Mouse (Mus musculus) testis, postnatal 10 days (tissue): ENCODE measurements around the gene B3gat2.

Experiments used
- DNase-seq: peaks from one replicate; pipeline ENCODE4 v3.0.0; 2021; ENCODE audit warnings: low spot score

Gene B3gat2

DNA sequence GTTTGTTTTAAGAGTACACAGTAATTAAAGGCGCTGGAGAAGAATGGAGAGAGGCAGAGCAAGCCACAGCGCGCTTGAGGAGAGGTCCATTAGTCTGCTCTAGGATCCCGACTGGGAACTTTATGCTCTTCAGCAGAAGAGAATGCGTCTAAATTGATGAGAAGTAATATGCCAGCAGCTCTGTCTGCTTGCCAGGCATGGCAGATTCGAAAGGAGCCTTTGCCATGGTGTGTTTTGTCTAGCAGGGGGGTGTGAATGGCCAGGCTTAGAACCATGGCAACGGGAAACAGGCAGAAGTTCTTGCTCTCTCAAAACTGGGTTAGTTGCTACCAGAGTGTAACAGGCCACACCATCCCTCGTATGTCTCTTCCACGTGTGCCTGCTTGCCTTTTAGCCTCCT is 73.3 kb downstream of the B3gat2 start:
- no peak for DNase-seq

DNA sequence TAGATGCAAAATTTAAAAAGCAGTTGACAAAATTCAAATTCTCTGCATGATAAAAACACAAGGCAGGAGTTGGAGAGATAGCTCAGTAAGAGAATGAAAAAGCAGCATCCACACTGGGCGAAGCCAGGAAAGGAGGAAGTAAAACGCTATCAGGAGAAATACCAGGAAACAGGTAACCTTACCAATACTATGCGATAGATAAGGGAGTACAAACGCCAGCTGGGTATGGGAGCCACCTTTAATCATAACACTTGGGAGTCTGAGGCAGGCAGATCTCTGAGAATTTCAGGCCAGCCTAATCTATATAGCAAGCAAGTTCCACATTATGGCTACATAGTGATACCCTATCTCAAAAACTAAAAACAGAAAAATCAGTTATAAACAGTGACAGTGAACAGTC is 75.1 kb downstream of the B3gat2 start:
- DNase-seq, result no peak

- no peak for DNase-seq
Measured at GRCm38 (mm10) chr1:23840924-23841323, 79.4 kb downstream of the B3gat2 start.

- no peak for DNase-seq
Measured at GRCm38 (mm10) chr1:23842629-23843028, 81.1 kb downstream of the B3gat2 start.

DNA sequence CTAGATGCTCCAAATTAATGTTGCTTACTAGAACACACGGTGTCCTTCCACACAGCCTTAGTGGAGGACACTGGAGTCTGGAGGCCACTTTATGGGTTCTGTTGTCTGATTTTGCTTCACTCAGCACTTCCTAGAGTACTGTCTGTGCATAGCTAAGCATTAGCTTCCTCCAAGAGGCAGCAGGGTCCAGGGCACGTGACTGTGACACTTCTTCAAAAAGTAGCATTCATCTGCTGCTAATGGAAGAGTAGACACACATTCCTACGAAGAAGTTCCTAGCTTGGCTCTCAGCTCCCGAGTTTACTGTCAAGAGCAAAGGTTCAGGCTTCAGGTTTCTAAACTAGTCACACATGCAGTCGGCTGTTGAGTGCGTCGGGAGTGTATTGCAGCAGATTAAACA is 82.2 kb downstream of the B3gat2 start:
- no peak for DNase-seq

DNA sequence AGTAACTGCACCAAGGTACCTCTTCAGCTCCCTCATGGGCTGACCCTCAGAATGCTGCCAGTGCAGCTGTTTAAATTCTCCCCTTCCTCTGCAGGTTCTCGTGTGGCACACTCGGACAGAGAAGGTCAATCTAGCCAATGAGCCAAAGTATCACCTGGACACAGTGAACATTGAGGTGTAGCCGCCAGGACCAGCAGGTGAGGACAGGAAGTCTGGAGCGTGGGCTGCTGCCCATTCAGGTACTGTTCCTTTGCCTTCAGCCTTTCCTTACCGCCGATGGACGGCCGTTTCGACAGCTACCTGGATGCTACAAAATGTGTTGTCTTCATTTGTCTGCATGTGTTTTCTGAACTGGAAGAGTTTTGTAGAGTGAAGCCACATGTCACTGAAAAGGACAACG is 83.5 kb downstream of the B3gat2 start:
- no peak for DNase-seq

DNA sequence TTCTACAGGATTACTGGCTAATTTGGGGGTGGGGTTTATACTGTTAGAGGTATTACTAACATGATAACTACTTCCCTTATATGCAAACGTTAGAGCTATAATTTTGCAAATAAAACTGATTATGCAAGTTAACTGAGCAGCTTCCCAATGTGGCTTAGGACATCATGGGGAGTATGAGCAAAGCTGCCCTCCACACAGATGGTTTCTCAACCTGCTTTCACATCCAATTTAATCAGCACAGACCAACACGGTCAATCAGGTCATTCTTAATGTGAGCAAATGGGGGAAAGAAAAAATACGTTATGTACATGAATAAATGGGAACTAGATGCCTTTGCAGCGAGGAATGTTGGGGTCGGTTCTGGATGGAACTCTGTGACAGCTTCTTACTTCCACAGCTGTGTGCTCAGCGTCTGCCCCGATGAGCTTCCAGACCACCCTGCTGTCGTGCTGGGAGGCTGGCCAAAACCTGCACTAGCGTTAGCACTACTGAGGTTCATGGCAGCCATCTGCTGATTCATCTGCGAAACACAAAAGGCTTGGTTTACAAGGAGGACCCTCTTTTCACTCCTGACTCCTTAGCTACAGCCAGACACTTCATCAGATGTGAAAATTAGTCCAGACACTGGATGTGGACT is 84.6 kb downstream of the B3gat2 start:
- DNase-seq, result no peak

DNA sequence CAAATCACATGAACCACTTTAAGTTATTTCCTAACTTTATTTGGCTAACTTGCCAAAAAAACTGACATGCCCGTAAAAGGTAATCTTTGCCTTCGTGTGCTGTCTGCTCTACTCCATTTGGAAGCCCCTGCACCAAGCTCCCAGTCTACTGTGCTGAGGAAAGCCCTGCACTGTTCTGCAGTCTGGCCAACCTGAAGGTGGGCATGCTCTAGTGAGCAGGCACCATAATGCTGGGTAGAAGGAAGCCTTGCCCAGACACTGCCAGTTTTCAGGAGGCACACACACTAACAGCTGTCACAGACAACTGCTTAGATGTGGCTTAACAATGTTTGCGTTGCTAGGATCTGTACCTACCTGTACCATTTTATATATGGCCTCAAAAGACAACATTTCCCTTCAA is 94.1 kb downstream of the B3gat2 start:
- DNase-seq, result no peak

GRCm38 (mm10) chr1:23860944-23861343 is 99.4 kb downstream of the B3gat2 start:
- DNase-seq, result no peak

DNA sequence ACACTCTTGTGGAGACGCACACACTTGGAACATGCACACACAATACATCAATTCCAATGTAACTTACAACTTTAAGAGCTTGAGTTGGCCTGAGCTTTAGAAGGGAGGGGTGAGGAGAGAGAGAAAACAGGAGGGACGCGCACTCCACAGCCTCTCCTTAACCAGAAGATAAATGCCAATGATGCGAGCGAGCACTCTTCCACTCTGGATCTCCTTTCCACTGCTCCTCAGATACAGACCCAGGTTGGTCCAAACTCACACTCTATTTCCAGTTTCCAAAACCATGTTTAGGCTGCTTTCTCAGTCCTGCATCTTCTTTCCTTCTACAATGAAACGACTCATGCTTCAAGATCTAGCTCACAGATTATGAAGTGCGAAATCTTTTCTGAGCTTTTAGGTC is 104.0 kb downstream of the B3gat2 start:
- no peak for DNase-seq

DNA sequence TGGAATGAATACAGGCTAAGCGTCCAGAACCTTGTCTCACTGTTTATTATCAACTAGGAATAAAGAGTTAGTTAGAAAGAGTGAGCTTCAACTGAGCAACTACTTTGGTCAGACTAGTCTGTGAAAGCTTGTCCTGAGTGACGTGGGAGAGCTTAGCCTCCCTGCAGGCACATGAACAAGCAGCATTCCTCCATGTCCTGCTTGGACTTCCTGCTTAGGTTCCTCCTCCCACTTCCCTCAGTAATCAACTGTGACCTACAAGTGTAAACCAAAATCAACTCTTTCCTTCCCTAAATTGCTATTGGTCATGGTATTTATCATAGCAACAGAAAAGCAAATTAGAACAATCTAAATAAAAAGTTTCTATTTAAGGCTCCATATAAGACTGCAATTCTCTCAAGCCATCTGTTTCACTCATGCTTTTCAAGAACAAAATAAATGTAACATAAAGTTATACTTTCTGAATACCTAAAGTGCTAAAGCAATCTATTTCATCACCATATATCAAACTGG is 105.9 kb downstream of the B3gat2 start:
- no peak for DNase-seq

DNA sequence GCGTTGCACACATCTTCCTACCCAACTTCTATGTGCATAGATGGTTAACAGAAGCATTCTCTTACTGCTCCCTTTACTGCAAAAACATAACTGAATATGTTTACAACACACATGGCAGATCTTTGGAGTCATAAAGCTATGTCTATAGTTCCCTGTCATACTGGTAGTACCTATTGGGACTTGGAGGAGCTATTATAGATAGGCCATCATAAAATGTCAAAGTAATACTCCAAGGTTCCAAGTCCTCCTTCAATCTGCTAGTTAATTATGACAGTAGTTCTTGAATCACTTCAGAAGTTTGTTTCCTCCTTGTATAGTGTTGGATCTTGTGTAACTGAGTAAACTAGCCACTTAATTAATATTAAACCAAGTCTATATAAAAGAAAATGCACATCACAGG is 110.6 kb downstream of the B3gat2 start:
- no peak for DNase-seq

DNA sequence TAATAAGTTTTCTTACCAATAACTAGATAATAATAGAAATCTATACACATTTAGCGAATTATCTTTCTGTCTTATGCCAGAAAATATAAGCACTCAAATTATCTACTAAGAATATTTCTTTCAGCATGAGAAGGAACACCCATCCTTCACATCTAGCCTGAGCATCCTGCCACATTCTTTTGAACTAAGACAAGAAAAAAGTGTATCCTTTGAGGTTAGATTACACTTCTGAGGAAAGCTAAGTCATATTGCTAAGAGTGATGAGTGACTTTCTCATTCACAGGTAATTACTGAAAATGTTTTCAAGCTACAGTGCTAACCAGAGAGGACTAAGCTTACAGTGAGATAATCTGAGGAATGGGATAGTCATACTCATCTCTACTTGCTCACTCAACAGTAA is 121.1 kb downstream of the B3gat2 start:
- DNase-seq, result no peak

DNA sequence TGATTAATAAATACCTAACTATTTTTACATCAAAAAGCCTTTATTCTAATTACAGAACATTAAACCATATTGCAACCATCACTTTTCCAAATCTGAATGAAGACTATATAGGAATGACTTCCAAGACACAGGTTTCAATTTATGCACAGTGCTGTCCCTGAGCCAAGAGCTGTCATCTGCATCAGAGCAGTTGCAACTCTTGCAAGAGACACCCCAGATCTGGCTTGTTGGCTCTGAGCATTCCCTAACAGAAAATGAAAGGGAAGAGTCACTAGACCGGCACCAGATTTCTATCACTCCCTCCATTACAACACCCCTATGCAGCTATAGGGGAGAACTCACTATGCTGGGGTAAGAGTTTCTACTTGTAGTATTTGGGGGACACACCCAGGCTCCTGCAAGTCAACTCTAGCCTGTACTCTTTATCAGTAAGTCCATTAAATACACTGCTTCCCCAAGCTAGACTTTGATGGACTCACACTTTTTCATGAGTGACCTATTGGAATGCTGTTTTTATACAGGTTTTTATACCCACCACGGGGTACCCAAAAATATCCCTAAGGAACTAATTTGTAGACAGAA is 122.6 kb downstream of the B3gat2 start:
- no peak for DNase-seq

- DNase-seq, result no peak
Measured at GRCm38 (mm10) chr1:23884914-23885313, 123.4 kb downstream of the B3gat2 start.

GRCm38 (mm10) chr1:23892072-23892471 is 130.5 kb downstream of the B3gat2 start:
- DNase-seq, result no peak
